Mouse (Mus musculus) limb, embryonic 15.5 days (tissue): ENCODE measurements around the gene Scn4a. TPM values are rescaled to one million over a fixed set of nuclear protein-coding genes. Genes with fewer than 3 reads are reported as not detected.

Experiments used
- polyA plus RNA-seq: library from polyadenylated mRNA; unstranded; fragments of >200 nt; fragmentation: Nextera tagmentation; extraction: Ambion mirVana; gene quantifications from 2 replicates; pipeline ENCODE4 v1.2.1, GENCODE M21; 2015

The Scn4a gene
- polyA plus RNA-seq, 1 experiment from 2014 or later, result 0.46 TPM

Other genes starting within 250 kb of the Scn4a start
- gene Gm10840, start 192.4 kb downstream of the Scn4a start, polyA plus RNA-seq, result 0.84 TPM in 1 of 2 replicates, not detected in the other
- gene Limd2, start 192.4 kb downstream of the Scn4a start, polyA plus RNA-seq, result 202 and 221 TPM in 2 replicates
- 23.2 and 24.4 TPM in 2 replicates for gene Strada, start 151.1 kb downstream of the Scn4a start, polyA plus RNA-seq
- gene Ccdc47, start 136.9 kb downstream of the Scn4a start, polyA plus RNA-seq, result 83.6 and 89.9 TPM in 2 replicates
- gene Ddx42, start 136.4 kb downstream of the Scn4a start, polyA plus RNA-seq, result 68.9 and 74.0 TPM in 2 replicates
- 50.8 and 52.7 TPM in 2 replicates for gene Ftsj3, start 97.2 kb downstream of the Scn4a start, polyA plus RNA-seq
- 276 and 309 TPM in 2 replicates for gene Psmc5, start 97.1 kb downstream of the Scn4a start, polyA plus RNA-seq
- gene Smarcd2, start 80.3 kb downstream of the Scn4a start, polyA plus RNA-seq, result 90.6 and 110 TPM in 2 replicates
- gene Tcam1, start 76.6 kb downstream of the Scn4a start, polyA plus RNA-seq, result 0.41 and 0.53 TPM in 2 replicates
- gene Gh, start 51.4 kb downstream of the Scn4a start, polyA plus RNA-seq, result not detected in 2 replicates
- 2.9 and 3.7 TPM in 2 replicates for gene Cd79b, start 38.5 kb downstream of the Scn4a start, polyA plus RNA-seq
- 0.38 and 0.70 TPM in 2 replicates for gene Prr29, start 12.2 kb upstream of the Scn4a start, polyA plus RNA-seq
- 39.1 and 46.1 TPM in 2 replicates for gene Icam2, start 34.8 kb upstream of the Scn4a start, polyA plus RNA-seq
- 5.9 and 6.6 TPM in 2 replicates for gene Ern1, start 134.6 kb upstream of the Scn4a start, polyA plus RNA-seq